Mouse (Mus musculus) limb, embryonic 11.5 days (tissue): ENCODE data around the gene 6430571L13Rik. TPM values are rescaled to one million over a fixed set of nuclear protein-coding genes. Genes with fewer than 3 reads are reported as not detected.

Experiments used
- ATAC-seq: fragments of 200-750 bp; cut with Nextera tagmentation; 2 replicates; pipeline ENCODE4 v1.8.0; 2017; ENCODE audit warnings: low read depth; ENCODE audit not compliant: insufficient number of reproducible peaks, low FRiP score, low TSS enrichment
- DNase-seq: peaks from one replicate; pipeline ENCODE4 v3.0.0-alpha.2; 2015; ENCODE audit warnings: low spot score
- H3K27ac ChIP-seq: fragments of 300-500 bp; sonication (generic); replicated peaks from 2 replicates; pipeline ENCODE4 v1.5.1; 2014; ENCODE audit warnings: low read depth, mild to moderate bottlenecking, low read length
- H3K27me3 ChIP-seq: fragments of 300-500 bp; sonication (generic); 2 replicates; pipeline ENCODE4 v1.6.1; 2014; ENCODE audit warnings: mild to moderate bottlenecking, low read length, mixed read lengths; ENCODE audit not compliant: control insufficient read depth, insufficient read depth
- H3K36me3 ChIP-seq: fragments of 300-500 bp; sonication (generic); 2 replicates; pipeline ENCODE4 v1.6.1; 2014; ENCODE audit warnings: mild to moderate bottlenecking, low read length, moderate library complexity, mixed read lengths; ENCODE audit not compliant: control insufficient read depth, insufficient read depth
- H3K4me1 ChIP-seq: fragments of 300-500 bp; sonication (generic); 2 replicates; pipeline ENCODE4 v1.6.1; 2014; ENCODE audit warnings: low read length, mixed read lengths; ENCODE audit not compliant: control insufficient read depth, insufficient read depth
- H3K4me2 ChIP-seq: fragments of 300-500 bp; sonication (generic); 2 replicates; pipeline ENCODE4 v1.6.1; 2014; ENCODE audit warnings: low read depth, mild to moderate bottlenecking, moderate library complexity; ENCODE audit not compliant: severe bottlenecking
- H3K4me3 ChIP-seq: fragments of 300-500 bp; sonication (generic); 2 replicates; pipeline ENCODE4 v1.5.1; 2014; ENCODE audit warnings: low read depth, low read length
- H3K9ac ChIP-seq: fragments of 300-500 bp; sonication (generic); 2 replicates; pipeline ENCODE4 v1.6.1; 2014; ENCODE audit warnings: mild to moderate bottlenecking, low read length
- H3K9me3 ChIP-seq: fragments of 300-500 bp; sonication (generic); 2 replicates; pipeline ENCODE4 v1.6.1; 2016; ENCODE audit warnings: low read length; ENCODE audit not compliant: control insufficient read depth
- WGBS: fragments of 180-500 bp; shearing (Covaris S2); extraction: QIAGEN DNeasy Blood & Tissue Kit; methylation state at CpG from one replicate; pipeline ENCODE4 v1.1.7; 2014; 5-methylcytosine and 5-hydroxymethylcytosine counted together
- polyA plus RNA-seq: library from polyadenylated mRNA; unstranded; fragments of >200 nt; fragmentation: Nextera tagmentation; extraction: Ambion mirVana; gene quantifications from 2 replicates; pipeline ENCODE4 v1.2.1, GENCODE M21; 2014

The 6430571L13Rik gene
- 0.60 and 0.73 TPM in 2 replicates for polyA plus RNA-seq

GRCm38 (mm10) chr9:107340267-107340859, at the start of gene 6430571L13Rik:
TSS of gene 6430571L13Rik (plus strand) at chr9:107340602.
- Histone ChIP-seq H3K27me3 (peaks cover 4% of the 10 kb centered on the region; the same call in 1 of the 2 replicates), H3K27ac (no peak within 1 kb of the TSS), H3K36me3 (no peaks in the 10 kb centered on the region), H3K4me3 (peak within 1 kb of the TSS; percentile 53), H3K9me3 (no peaks in the 10 kb centered on the region), H3K4me2 (peak within 1 kb of the TSS; percentile 81), H3K4me1 (peaks cover 12% of the 10 kb centered on the region; the same call in 1 of the 2 replicates), H3K9ac (peak within 1 kb of the TSS; percentile 49; the same call in 1 of the 2 replicates)
- ATAC-seq: peak; percentile 88
- under 1% methylated on average over 34 of the region's 34 CpGs for WGBS
- DNase-seq: peak; percentile 95

GRCm38 (mm10) chr9:107290897-107291296, 49.5 kb upstream of the 6430571L13Rik start:
- Histone ChIP-seq H3K4me1 (peaks cover 4% of the 10 kb centered on the region; the same call in 1 of the 2 replicates), H3K27ac (no peak overlapping the region), H3K27me3 (no peaks in the 10 kb centered on the region), H3K9ac (no peak overlapping the region), H3K4me2 (no peak overlapping the region), H3K36me3 (no peaks in the 10 kb centered on the region), H3K4me3 (no peak overlapping the region), H3K9me3 (no peaks in the 10 kb centered on the region)
- peak; percentile 90 for DNase-seq
- ATAC-seq: no peak
- 31% methylated on average over 10 of the region's 10 CpGs for WGBS

- Histone ChIP-seq H3K27me3 (no peaks in the 10 kb centered on the region), H3K4me1 (0 out of 2 replicates have a peak, but pooled peaks cover 8% of the 10 kb centered on the region), H3K4me3 (no peak overlapping the region), H3K27ac (no peak overlapping the region), H3K4me2 (no peak overlapping the region), H3K9me3 (no peaks in the 10 kb centered on the region; the same call in 1 of the 2 replicates), H3K9ac (no peak overlapping the region), H3K36me3 (no peaks in the 10 kb centered on the region)
- ATAC-seq (no peak), DNase-seq (peak; percentile 83)
- 6% methylated on average over 6 of the region's 6 CpGs for WGBS
Observed at GRCm38 (mm10) chr9:107294249-107294648, 46.2 kb upstream of the 6430571L13Rik start.

GRCm38 (mm10) chr9:107295616-107296015, 44.8 kb upstream of the 6430571L13Rik start:
- no peak overlapping the region for H3K4me2 ChIP-seq
- 78% methylated on average over 4 of the region's 4 CpGs for WGBS
- 0 out of 2 replicates have a peak, but pooled peaks cover 8% of the 10 kb centered on the region for H3K4me1 ChIP-seq
- H3K4me3 ChIP-seq: no peak overlapping the region
- no peak overlapping the region for H3K9ac ChIP-seq
- H3K27ac ChIP-seq: no peak overlapping the region
- no peak for ATAC-seq
- no peak for DNase-seq
- no peaks in the 10 kb centered on the region; the same call in 1 of the 2 replicates for H3K9me3 ChIP-seq
- H3K27me3 ChIP-seq: no peaks in the 10 kb centered on the region
- no peaks in the 10 kb centered on the region for H3K36me3 ChIP-seq

- Histone ChIP-seq H3K9me3 (no peaks in the 10 kb centered on the region; the same call in 1 of the 2 replicates), H3K4me3 (peak within 1 kb of the TSS; percentile 44), H3K9ac (peak within 1 kb of the TSS; percentile 45), H3K27ac (no peak within 1 kb of the TSS), H3K36me3 (no peaks in the 10 kb centered on the region), H3K4me1 (0 out of 2 replicates have a peak, but pooled peaks cover 8% of the 10 kb centered on the region), H3K4me2 (peak within 1 kb of the TSS; percentile 93), H3K27me3 (no peaks in the 10 kb centered on the region)
- DNase-seq (no peak), ATAC-seq (no peak)
Observed at GRCm38 (mm10) chr9:107296016-107296040, 44.6 kb upstream of the 6430571L13Rik start, which contains the start of gene Cish. TSS of gene Cish (plus strand) at chr9:107296026.

GRCm38 (mm10) chr9:107296041-107296440, 44.4 kb upstream of the 6430571L13Rik start:
- Histone ChIP-seq H3K4me2 (peak overlapping the region; percentile 93), H3K9ac (peak overlapping the region; percentile 38; the same call in 1 of the 2 replicates), H3K4me3 (peak overlapping the region; percentile 44), H3K9me3 (no peaks in the 10 kb centered on the region; the same call in 1 of the 2 replicates), H3K36me3 (no peaks in the 10 kb centered on the region), H3K4me1 (0 out of 2 replicates have a peak, but pooled peaks cover 8% of the 10 kb centered on the region), H3K27ac (no peak overlapping the region), H3K27me3 (no peaks in the 10 kb centered on the region)
- WGBS: 10% methylated on average over 14 of the region's 14 CpGs
- DNase-seq: no peak
- ATAC-seq: peak; percentile 49

GRCm38 (mm10) chr9:107296501-107296965, 43.9 kb upstream of the 6430571L13Rik start:
- peak; percentile 94 for DNase-seq
- Histone ChIP-seq H3K4me3 (peak overlapping the region; percentile 44), H3K4me2 (peak overlapping the region; percentile 93), H3K27me3 (no peaks in the 10 kb centered on the region), H3K27ac (no peak overlapping the region), H3K36me3 (no peaks in the 10 kb centered on the region), H3K4me1 (0 out of 2 replicates have a peak, but pooled peaks cover 8% of the 10 kb centered on the region), H3K9ac (peak overlapping the region; percentile 45), H3K9me3 (no peaks in the 10 kb centered on the region; the same call in 1 of the 2 replicates)
- peak; percentile 92 for ATAC-seq
- under 1% methylated on average over 31 of the region's 31 CpGs for WGBS

- Histone ChIP-seq H3K9me3 (no peaks in the 10 kb centered on the region; the same call in 1 of the 2 replicates), H3K27me3 (no peaks in the 10 kb centered on the region), H3K4me1 (0 out of 2 replicates have a peak, but pooled peaks cover 8% of the 10 kb centered on the region), H3K4me3 (peak overlapping the region; percentile 44), H3K27ac (no peak overlapping the region), H3K36me3 (no peaks in the 10 kb centered on the region), H3K4me2 (peak overlapping the region; percentile 93), H3K9ac (peak overlapping the region; percentile 45)
- DNase-seq (no peak), ATAC-seq (no peak)
- WGBS: 17% methylated on average over 16 of the region's 16 CpGs
Observed at GRCm38 (mm10) chr9:107297059-107297458, 43.3 kb upstream of the 6430571L13Rik start.
